Mouse (Mus musculus): Measurements from ENCODE around the gene Cep57. TPM values are rescaled to one million over a fixed set of nuclear protein-coding genes. Genes with fewer than 3 reads are reported as not detected.
"Not testable (repeated sequence)": the region's sequence is repeated elsewhere in the genome, so short reads cannot be mapped to it uniquely, and the experiment has no call there.

Gene Cep57
- polyA plus RNA-seq, 1 experiment = 7.9 TPM

DNA sequence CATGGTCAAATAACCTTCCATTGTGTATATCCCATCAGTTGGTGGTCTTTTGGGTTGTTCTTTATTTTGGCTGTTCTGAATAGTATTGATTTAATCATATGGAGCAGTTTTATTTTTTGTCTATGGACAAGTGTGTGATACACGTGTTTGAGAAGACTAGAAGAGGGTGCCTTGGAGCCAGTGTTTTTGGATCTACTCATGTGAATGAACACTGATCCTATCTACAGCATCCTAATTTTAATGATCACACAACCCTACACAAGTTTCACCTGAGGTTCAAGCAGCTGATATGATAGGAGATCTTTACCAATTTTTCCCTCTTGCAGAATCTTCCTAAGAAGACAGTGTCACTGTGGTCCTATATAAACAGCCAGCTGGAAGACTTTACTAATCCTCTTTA lies 22.4 kb downstream of the Cep57 start:
- no peak for DNase-seq (ENCODE audit: low read depth, low spot score)
- 76% methylated on average over 1 of the region's 1 CpGs for WGBS

DNA sequence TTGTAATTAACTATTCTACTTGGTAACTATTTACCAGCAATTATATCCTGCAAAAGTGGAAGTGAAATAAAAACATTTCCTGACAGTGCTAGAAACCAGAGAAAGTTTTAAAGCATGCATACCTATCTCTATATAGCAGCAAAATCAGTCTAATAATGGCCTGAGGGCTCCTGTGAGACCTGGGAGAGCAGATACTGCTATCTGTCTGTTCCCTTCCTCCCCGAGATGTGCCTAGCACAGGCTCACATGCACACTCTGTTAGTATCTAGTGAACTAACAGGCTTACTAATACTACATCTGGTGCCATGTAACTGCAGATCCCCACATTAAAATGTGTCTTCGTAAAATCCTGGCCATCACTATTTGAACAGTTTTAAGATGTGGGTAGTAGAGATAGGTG lies 32.2 kb downstream of the Cep57 start:
- no peak for DNase-seq (ENCODE audit: low read depth, low spot score)
- 95% methylated on average over 2 of the region's 2 CpGs for WGBS

DNA sequence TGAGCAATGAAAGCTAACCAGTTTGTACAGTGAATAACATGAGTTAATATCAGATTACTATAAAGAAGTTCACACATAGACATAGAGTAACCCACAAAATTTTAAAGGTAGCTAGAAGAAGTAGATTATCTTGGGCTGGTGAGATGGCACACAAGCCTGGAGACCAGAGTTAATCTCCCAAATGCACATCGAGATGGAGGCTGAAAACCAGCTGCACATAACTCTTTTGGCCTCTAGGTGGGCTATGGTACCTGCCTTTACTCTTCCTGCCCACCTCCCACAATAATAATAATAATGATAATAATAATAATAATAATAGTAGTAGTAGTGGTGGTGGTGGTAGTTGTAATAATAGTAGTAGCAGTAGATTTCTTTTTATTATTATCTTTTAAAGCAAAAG lies 32.6 kb downstream of the Cep57 start:
- DNase-seq (ENCODE audit: low read depth, low spot score) = no peak
- 66% methylated on average over 1 of the region's 1 CpGs for WGBS

- not testable (repeated sequence) for DNase-seq (ENCODE audit: low read depth, low spot score)
- 96% methylated on average over 8 of the region's 8 CpGs for WGBS
These were observed 36.0 kb downstream of the Cep57 start for GRCm38 (mm10) chr9:13790864-13791263.

GRCm38 (mm10) chr9:13781985-13782384 lies 44.9 kb downstream of the Cep57 start:
- 88% methylated on average over 1 of the region's 1 CpGs for WGBS
- DNase-seq (ENCODE audit: low read depth, low spot score) = no peak

- no peak for DNase-seq (ENCODE audit: low read depth, low spot score)
- 94% methylated on average over 1 of the region's 1 CpGs for WGBS
These were observed 52.2 kb downstream of the Cep57 start for GRCm38 (mm10) chr9:13774732-13775131.

DNA sequence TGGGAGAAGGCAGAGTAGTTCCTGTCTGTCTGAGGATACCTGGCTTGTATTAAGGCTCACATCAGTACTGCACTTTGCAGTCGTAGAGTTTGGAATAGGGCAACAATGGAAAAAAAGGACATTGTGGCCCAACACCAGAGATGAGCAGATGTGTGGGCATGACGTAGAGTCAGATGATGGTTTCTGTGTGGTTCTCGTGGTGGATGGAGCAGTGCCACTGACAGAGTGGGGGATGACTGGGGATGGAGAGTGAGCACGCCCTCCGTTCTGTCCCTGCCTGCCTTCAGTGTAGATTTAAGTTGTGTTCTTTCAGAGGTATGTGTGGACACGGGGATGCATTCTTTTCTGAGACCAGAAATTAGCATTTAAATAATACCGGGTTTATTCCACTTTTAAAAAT lies 60.3 kb downstream of the Cep57 start:
- no peak for DNase-seq (ENCODE audit: low read depth, low spot score)
- WGBS = 89% methylated on average over 7 of the region's 7 CpGs

GRCm38 (mm10) chr9:13765624-13766023 lies 61.3 kb downstream of the Cep57 start:
- no peak for DNase-seq (ENCODE audit: low read depth, low spot score)
- 74% methylated on average over 2 of the region's 2 CpGs for WGBS

DNA sequence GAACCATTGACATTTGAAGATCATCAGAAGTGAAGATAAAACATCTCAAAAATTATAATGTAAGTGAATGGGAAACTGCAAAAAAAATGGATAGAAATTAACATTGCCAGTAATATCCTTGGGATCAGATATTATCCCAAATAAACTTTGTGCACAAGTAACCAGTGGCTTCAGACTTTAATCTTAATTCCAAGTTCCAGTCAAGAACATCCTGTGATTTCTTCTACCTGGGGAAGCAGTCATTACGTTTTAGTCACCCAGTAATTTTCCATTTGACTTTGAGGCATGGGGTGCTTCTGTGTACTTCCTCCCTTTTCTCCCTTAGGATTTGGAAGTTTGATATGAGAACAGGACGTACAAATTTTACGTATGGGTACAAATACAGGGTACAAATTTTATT lies 66.5 kb downstream of the Cep57 start:
- 83% methylated on average over 3 of the region's 3 CpGs for WGBS
- no peak for DNase-seq (ENCODE audit: low read depth, low spot score)

Other genes starting within 250 kb of the Cep57 start
- gene Mtmr2, start 78.7 kb downstream of the Cep57 start, polyA plus RNA-seq (2012; rRNA removed) = 9.8 and 17.7 TPM in 2 replicates
- gene Fam76b, start 609 bp upstream of the Cep57 start, polyA plus RNA-seq (2012; rRNA removed) = 4.3 and 5.7 TPM in 2 replicates